Mouse (Mus musculus): Measurements from ENCODE around the gene Gale.

Gale gene

DNA sequence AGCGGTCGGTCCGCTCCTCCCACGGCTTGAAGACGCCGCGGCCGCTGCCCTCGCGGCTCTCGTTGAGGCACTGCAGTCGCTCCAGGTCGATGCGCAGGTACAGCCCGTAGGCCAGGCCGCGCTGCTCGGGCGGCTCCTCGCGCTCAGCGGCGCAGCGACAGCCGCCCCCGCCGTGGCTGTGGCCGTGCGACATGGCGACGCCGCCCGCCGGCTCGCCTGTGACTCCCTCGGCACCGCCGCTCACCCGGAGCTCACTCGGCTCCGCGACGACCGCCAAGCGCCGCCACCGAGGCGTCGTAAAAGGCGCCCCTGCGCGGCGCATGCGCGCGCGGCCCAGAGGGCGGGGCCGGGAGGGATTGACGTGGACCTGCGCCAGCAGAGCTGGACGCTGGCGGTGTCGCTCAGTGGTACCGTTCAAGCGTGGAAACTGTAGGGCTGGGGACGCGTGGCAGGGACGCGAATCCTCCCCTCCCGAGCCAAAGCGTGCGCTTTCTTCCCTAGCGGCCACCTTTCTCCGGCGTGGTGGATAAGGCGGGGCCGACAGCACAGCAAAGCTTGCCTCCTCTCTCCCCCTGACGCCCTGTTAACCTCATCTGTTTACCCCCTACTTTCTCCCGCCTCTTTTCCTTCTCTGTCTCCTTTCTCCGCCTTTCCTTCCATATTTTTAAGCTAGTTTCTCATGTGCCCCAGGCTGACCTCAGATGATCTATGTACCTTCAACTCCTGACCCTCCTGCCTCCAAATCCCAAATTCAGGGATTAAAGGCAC is 23.6 kb downstream of the Gale start, which contains the start of gene Pithd1:
Gene Pithd1 (minus strand): TSS at position 322 of the 768 bp plus-strand sequence.
- in situ Hi-C loops (cut with MboI; ENCODE audit: low pct_unique_long_range_greater_than_20kb in 1 of 2, low sequenced_read_pairs in 2 of 2, unreplicated experiment in 1 of 2): no loop called here

DNA sequence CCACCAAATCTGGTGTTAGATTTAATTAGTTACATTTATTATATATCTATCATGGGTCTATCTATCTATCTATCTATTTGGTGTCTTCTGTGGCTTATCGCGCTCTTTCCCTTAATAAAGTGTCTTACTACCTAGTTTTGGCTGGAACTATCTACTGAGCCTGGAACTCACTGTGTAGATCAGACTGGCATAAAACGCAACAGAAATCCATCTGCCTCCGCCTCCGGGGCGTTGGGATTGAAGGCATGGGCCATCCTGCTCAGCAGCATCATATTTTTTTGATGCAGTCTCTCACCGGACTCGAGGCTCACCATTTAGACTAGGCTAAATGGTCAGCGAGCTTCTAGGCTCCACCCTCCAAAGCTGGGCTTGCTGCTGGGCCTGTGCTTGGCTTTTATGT is 24.2 kb downstream of the Gale start:
- in situ Hi-C loops (cut with MboI; ENCODE audit: low pct_unique_long_range_greater_than_20kb in 1 of 2, low sequenced_read_pairs in 2 of 2, unreplicated experiment in 1 of 2): no loop called here

GRCm38 (mm10) chr4:135993941-135994340 is 30.4 kb downstream of the Gale start:
- in situ Hi-C loops (cut with MboI; ENCODE audit: low pct_unique_long_range_greater_than_20kb in 1 of 2, low sequenced_read_pairs in 2 of 2, unreplicated experiment in 1 of 2): no loop called here

DNA sequence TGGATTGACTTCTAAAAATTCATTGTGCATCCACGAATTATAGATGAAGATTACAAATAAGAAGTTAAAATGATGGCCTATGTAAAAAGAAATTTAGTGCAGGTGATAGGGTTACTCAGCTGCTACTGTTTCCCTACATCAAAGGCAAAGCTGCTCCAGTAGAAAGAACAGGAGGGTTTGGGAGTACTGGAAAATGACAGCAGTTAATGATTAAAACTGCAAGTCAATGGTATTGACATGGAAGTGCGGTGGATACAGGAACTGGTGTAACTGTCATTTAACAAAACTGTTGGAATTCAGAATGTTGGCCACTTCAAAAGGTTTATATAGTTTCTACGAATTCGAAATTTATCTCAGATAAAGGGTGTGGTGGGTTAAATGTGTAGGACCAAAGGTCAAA is 31.6 kb downstream of the Gale start:
- in situ Hi-C loops (cut with MboI; ENCODE audit: low pct_unique_long_range_greater_than_20kb in 1 of 2, low sequenced_read_pairs in 2 of 2, unreplicated experiment in 1 of 2): no loop called here

DNA sequence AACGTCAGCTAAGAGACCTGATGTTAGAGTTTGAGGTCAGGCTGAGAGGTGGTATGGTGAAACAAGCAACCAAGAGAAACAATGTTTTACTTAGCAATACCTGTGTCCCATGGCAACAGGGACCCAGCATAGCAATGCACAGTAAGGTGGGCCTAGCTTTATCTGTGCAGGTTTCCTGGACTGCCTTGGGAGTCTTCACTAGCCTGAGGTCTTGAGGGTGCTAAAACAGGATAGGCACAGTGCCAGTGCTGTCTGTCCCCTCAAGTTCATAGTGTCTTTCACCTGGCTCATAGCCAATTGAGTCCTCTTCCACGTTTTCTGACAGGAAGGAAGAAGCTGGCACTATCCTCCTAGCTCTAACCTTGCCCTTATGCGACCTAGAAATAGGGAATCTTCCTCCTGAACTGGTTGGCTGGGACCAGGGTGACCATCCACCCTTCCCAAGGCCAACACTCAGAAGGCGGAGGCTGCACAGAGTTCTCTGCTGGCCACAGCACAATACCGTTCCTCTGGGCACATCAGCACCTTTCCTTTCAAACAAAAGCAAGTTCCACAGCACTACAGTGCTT is 40.7 kb downstream of the Gale start:
- in situ Hi-C loops (cut with MboI; ENCODE audit: low pct_unique_long_range_greater_than_20kb in 1 of 2, low sequenced_read_pairs in 2 of 2, unreplicated experiment in 1 of 2): no loop called here

GRCm38 (mm10) chr4:136004921-136005320 is 41.4 kb downstream of the Gale start:
- in situ Hi-C loops (cut with MboI; ENCODE audit: low pct_unique_long_range_greater_than_20kb in 1 of 2, low sequenced_read_pairs in 2 of 2, unreplicated experiment in 1 of 2): no loop called here

DNA sequence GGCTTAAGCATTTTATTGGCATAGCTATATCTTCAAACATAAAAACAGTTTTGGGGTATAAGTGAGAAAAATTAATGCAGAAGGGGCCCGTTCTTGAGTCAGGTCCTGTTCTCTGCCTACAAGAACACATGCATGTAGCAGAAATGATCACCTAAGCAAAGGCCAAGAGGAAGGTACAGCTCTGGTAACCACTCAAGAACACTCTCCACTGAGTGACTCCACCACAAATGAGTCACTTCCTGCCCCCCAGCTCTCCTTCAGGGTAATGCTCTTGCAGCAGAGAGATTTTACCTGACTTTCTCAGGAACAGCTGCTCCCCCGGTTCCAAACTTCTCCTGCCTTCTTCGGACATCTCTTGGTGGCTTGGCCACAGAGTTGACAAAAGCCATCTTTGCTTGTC is 43.3 kb downstream of the Gale start:
- in situ Hi-C loops (cut with MboI; ENCODE audit: low pct_unique_long_range_greater_than_20kb in 1 of 2, low sequenced_read_pairs in 2 of 2, unreplicated experiment in 1 of 2): no loop called here

GRCm38 (mm10) chr4:136008782-136009447 is 45.4 kb downstream of the Gale start:
- in situ Hi-C loops (cut with MboI; ENCODE audit: low pct_unique_long_range_greater_than_20kb in 1 of 2, low sequenced_read_pairs in 2 of 2, unreplicated experiment in 1 of 2): no loop called here

DNA sequence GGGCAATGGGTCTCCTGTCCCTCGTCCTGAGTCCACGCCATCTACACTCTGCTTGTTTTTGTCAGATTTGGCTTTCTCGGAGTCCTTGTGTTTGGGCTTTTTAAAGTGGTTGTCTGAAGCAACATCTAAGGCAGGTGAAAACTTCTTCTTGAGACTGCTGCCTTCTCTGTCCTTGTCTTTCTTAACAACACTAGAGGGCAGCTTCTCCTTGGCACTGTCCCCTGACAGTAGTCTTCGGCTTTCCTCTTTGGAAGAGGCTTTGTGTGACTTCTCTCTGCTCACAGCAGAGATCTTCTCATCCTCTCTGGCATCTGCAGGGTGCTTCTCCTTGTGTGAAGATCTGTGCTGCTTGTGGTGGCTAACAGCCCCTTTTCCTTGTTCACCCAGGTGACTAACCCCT is 47.1 kb downstream of the Gale start:
- in situ Hi-C loops (cut with MboI; ENCODE audit: low pct_unique_long_range_greater_than_20kb in 1 of 2, low sequenced_read_pairs in 2 of 2, unreplicated experiment in 1 of 2): no loop called here

DNA sequence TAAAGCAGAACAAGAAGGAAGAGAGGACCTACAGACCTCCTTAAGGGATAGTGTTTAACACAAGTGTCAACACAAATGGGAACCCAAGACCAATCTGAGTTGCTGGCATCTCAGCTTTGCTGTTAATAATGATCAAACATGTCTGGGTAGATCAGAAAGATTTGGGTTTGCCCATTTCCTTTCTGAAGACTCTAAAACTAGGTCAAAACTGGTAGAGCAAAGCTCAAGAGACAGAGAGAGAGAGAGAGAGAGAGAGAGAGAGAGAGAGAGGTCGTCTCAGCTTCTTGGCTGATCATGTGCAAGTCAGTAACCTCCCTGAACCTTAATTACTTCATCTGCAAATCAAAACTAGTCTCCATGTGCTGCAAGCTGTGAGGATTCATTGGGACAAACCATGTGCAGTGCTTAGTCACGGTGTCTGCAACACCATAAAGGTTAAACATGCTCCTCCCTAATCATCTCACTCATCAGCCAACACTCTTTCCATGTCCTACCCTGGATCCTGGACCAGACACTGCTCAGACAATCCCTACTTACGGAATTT is 52.6 kb downstream of the Gale start:
- in situ Hi-C loops (cut with MboI; ENCODE audit: low pct_unique_long_range_greater_than_20kb in 1 of 2, low sequenced_read_pairs in 2 of 2, unreplicated experiment in 1 of 2): no loop called here

All from mouse embryonic stem cell (cell line).